Mouse (Mus musculus): ENCODE results near the gene Fam57a.

The Fam57a gene

DNA sequence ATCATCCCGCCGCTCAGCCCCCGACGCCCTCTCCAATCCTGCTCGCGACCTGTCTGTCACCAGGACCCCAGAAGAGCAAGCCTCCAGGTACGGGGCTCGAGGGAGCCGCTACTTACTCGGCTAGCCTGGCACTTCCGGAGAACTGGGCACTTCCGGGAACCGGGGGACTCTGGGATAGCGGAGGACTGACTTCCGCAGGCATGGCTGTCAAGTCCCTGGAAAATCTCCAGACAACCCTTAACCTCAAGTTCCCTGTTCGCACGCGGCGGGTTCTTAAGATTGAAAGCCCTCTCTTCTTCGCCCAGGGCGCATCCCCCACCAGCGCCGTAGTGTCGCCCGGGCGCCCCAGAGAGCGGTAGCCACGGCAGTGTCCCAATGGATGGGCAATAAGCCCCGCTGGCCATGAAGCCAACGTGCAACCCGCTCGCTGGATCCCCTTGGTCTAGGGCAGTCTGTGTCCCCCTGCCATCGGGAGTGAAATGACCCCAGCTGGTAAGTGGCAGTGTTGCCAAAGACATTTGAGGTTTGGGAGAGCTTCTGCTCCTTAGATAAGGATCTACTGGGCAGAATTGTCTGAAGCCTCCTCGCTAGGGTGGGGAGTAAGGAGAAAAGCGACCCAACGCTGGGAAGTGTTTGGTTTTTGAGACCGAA is at the start of gene Fam57a, which contains the start of gene Vps53:
TSS of gene Fam57a (plus strand) at position 177 of the 651 bp plus-strand sequence.
TSS of gene Vps53 (minus strand) at position 153 of the 651 bp plus-strand sequence.
- peak; percentile 79 for DNase-seq (ENCODE audit: low spot score)

DNA sequence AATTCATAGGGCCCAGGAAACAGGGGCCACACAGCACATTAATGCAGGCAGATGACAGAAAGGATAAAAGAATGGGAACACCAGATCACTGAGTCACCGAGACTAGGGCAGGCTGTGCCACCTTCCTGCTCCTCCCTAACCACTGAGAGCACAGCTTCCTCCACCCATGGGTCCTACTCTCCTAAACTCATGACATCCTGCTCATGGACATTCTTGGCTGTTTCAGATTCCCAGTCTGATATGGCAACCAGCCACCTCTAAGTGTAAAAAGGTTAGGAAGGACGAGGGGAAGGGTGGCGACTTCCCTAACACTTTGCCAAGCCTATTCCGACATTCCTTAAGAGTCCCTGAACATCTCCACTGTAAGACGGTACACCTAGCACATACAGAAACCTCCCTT is 48.6 kb upstream of the Fam57a start:
- no peak for DNase-seq (ENCODE audit: low spot score)

GRCm38 (mm10) chr11:76135641-76136437 is 43.6 kb upstream of the Fam57a start:
- no peak for DNase-seq (ENCODE audit: low spot score)

GRCm38 (mm10) chr11:76137996-76138395 is 41.5 kb upstream of the Fam57a start:
- no peak for DNase-seq (ENCODE audit: low spot score)

- DNase-seq (ENCODE audit: low spot score): no peak
These were observed 35.1 kb upstream of the Fam57a start for GRCm38 (mm10) chr11:76144386-76144785.

DNA sequence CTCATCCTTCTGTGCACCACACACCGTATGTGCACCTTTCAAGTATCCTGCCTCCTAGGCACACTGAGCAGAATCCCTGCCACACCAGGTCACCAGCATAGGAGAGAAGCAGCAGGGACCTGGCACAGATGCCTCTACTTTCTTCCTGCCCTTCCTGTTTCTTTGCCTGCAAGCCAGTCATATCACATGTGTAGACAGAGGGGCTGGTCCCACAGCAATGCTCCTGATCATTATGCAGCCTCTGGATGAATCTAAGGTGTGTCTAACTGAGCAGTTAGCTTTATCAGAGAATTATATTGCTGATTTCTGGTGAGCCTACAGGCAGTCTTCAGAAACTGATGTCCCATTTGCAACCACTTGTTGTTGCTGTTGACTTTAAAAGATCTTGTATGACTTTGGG is 34.3 kb upstream of the Fam57a start:
- DNase-seq (ENCODE audit: low spot score): no peak

- no peak for DNase-seq (ENCODE audit: low spot score)
These were observed 33.1 kb upstream of the Fam57a start for GRCm38 (mm10) chr11:76146187-76147010.

DNA sequence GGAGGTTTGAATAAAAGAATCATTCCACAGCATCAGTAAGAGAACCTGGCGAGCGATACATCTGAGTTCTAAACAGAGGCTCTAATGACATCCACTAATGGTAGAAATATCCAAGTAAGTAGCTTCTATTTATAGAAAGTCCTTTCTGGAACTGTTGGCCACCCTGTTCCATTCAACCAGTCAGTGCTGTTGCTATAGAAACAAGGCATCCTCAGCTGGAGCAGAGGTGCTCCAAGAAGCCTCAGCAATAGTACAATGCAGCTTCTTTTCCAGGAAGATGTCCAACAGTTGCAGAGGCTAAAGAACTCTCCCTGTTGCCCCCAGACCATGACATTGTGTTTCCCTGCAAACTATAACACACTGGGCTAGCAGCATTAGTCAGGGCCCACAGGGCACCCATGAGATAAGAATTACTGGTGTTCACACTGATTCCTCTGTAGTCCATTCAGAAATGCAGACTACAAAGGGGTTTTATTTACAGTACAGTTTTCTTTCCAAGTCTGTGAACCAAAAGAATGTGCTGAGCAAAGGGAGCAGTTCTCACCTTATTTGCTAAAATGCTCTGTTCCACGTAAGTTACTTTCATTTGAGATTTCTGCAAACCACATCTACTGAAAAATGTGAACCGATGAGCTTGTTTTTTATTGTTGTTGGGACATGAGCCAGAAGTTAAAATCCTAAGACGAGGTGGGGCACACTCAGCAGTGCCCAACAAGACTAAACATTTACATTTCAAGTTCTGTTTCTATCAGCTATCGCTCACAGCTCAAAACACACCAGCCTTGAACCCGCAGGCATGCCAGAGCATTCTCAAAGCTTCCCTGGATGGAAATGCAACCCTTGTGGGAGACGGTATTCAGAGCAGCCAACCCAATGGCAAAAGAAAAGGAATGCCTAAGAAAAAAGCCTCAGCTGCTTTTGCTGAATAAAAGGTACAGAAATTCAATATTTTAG is 31.1 kb upstream of the Fam57a start:
- no peak for DNase-seq (ENCODE audit: low spot score)

GRCm38 (mm10) chr11:76150980-76151379 is 28.5 kb upstream of the Fam57a start:
- no peak for DNase-seq (ENCODE audit: low spot score)

DNA sequence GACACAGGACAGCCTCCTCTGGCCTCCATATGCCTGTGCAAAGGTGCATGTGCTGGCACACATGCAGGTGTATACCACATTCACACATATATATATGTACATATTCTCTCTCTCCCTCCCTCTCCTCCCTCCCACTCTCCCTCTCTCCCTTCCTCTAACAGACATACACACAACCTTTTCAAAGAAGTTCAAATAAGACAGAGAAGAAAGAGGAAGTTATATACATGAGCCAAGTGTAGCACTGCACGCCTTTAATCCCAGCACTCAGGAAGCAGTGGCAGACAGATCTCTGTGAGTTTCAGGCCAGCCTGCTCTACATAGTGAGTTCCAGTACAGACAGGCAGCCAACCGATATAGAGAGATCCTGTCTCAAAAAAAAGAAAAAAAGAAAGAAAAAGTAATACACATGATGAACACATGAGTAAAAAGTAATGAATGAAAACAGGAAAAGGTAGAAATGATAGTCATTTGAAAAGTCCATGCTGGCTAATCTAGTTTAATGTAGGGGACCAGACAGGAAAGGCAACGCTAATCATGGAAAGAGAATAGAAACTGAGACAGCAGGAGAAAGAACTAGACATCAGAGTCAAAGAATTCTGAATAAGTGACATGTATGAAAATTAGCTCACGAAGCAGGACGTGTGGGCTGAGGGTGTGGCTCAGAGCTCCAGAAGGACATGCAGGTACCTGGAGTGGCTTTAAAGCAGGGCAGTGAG is 26.1 kb upstream of the Fam57a start:
- DNase-seq (ENCODE audit: low spot score): no peak

GRCm38 (mm10) chr11:76154200-76154599 is 25.3 kb upstream of the Fam57a start:
- DNase-seq (ENCODE audit: low spot score): no peak

DNA sequence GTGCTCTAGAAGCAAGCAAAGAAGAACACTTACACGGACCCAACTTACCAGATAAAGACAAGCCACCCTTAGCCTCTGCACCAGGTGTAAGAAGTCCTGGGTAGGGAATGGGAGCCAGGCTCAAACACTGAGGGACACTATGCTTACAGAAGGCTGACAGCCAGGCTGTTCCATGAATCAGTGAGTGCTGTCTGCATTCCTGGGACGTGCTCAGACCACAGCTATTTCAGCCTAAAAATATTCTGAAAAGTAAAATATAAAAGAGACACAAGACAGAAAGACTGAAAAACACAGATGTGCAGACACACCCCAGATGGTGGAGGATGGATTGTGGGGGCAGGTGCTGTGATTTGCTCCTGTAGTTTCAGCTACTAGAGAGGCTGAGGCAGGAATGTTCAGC is 24.6 kb upstream of the Fam57a start:
- no peak for DNase-seq (ENCODE audit: low spot score)

DNA sequence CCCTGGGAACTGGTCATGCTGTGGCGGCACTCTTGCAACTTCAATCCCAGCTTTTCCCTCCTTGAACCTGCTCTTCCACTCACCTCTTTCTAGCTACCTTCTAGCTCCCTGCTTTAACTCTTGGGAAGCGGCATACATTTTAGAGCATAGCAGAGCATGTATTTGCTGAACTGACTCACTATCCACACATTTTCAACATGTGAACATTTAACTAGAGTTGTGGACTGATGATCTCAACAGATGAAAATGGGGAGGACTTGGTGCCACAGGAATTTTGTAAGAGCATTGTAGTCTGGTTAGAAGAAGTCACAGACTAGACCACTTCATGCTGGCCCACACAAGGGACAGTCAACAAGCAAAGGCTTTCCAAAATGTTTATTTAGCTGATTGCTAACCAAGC is 21.1 kb upstream of the Fam57a start:
- no peak for DNase-seq (ENCODE audit: low spot score)

DNA sequence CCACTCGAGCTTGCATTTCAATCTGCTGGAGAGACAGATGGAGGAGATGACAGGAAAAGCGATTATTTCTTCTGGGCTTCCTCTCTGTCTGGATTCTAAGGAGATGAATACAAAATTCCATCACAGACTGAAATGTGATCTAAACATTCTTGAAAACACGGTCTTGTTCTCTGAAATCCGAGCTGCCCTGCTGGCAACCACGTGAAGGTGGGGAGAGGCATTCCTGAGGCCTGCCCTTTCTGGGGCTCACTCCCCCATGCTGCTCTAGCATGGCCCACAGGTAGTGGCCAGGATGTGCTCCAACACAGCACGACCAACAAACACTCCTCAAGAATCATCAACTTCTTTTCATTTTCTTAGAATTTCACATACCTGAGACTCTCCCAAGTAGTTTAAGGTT is 19.2 kb upstream of the Fam57a start:
- no peak for DNase-seq (ENCODE audit: low spot score)

GRCm38 (mm10) chr11:76166657-76167056 is 12.8 kb upstream of the Fam57a start:
- DNase-seq (ENCODE audit: low spot score): no peak

- peak; percentile 70 for DNase-seq (ENCODE audit: low spot score)
These were observed 12.2 kb upstream of the Fam57a start for GRCm38 (mm10) chr11:76167079-76167765.

DNA sequence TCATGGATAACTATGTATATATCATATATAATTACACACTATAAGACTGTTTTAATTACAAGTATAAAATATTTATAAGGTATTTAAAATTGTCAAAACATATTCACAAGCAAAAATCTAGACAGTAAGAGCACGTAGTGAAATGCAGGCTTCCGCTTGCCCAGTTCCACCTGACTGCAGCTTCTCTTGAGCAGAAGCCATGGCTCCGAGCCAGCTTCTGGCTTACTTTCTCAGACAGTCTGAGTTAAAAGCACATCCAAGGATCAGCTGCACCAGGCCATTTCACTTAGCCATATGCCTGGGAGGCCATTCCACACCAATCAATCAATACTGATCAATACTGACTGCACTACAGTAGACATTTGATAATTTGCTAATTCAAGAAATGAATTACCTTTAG is 10.5 kb upstream of the Fam57a start:
- no peak for DNase-seq (ENCODE audit: low spot score)

DNA sequence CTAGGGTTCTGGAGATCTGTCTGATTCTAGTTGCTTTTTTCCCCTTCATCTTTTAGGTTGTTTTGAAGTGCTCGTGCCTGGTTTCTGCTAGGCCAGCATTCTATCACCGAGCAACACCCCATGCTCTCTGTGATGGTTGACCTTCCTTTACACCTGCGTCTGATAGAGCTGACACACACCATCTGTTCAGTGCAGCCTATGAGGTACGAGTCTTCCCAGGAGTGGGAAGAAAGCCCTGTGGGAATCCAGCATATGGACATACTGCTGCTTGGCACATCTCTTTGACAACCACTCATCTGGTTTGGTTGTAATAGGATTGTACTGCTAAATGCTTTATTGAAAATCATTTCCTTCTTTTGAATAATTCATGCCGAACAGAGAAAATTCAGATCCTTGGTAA is 9.3 kb upstream of the Fam57a start:
- DNase-seq (ENCODE audit: low spot score): no peak

DNA sequence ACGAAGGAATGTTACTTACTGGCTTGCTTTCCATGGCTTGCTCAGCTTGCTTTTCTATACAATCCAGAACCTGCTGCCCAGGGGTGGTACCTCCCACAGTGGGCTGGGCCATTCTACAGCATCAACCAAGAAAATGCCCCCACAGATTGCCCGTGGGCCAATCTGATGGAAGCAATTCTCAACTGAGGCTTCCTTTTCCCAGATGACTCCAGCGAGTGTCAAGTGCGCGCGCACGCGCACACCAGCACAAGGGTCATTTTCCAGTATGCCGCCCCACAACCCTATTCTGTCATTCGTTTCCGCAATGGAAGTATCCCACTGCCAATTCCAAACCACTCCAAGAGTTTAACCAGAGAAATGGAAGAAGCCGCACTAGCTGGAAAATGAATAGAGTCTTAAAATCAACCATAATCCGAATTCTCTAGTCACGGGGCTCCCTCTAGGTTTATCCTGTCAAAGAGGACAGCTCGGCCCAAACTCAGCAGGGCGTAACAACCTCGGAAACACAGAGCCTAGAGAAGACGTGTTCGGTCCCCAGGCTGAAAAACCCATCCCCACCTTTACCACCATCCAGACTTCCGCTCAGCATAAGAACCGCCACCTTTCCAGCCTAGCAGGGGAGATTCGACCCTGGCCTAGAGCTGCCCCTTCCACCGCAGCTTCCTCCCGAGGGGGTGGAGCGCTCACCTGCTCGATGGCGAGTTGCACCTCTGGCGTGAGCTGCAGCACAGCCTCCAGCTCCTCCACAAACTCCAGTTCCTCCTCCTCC is 561 bp upstream of the Fam57a start:
- DNase-seq (ENCODE audit: low spot score): peak; percentile 14
